ENCODE assay signal across 10 mouse cellular contexts in genomic region chr1:132333201-132333600, GRCm38 (mm10). TPM values are rescaled to one million over a fixed set of nuclear protein-coding genes. Genes with fewer than 3 reads are reported as not detected.
DNase-seq lines count a peak whose midpoint lies in the region; ATAC-seq lines count a peak whose summit lies in the region.
"Had no signal": no experiment of that assay in that cellular context is flagged by ENCODE, and none has a peak within 500 bp of the region (broad histone marks: within the 10 kb centered on the region; RNA-seq: fewer than 3 reads in every experiment).

No protein-coding gene starts in this region.

- H3K4me3 ChIP-seq in heart, embryonic 12.5 days = no peak overlapping the region
- H3K4me3 ChIP-seq in neural tube, embryonic 11.5 days (ENCODE audit: low read depth, low read length) = no peak overlapping the region
- H3K4me3 ChIP-seq in neural tube, embryonic 15.5 days (replicated peaks) = no peak overlapping the region
- no peak overlapping the region for H3K4me3 ChIP-seq in intestine, embryonic 16.5 days (ENCODE audit: low read length)
- H3K4me3 ChIP-seq in midbrain, embryonic 16.5 days (ENCODE audit: low read depth, low read length) = no peak overlapping the region

- peaks cover 13% of the 10 kb centered on the region; the same call in 1 of the 2 replicates for H3K36me3 ChIP-seq in heart, embryonic 12.5 days
- H3K36me3 ChIP-seq in neural tube, embryonic 11.5 days (ENCODE audit: control insufficient read depth, insufficient read depth, low read length) = peaks cover 6% of the 10 kb centered on the region
- peaks cover 9% of the 10 kb centered on the region for H3K36me3 ChIP-seq in neural tube, embryonic 15.5 days
- no peaks in the 10 kb centered on the region for H3K36me3 ChIP-seq in intestine, embryonic 16.5 days (ENCODE audit: control insufficient read depth, insufficient read depth, low read length)
- peaks cover 7% of the 10 kb centered on the region; the same call in 1 of the 2 replicates for H3K36me3 ChIP-seq in midbrain, embryonic 16.5 days (ENCODE audit: control insufficient read depth, insufficient read depth, low read length)

- no peak overlapping the region for H3K9ac ChIP-seq in heart, embryonic 12.5 days
- H3K9ac ChIP-seq in neural tube, embryonic 11.5 days (ENCODE audit: low read length) = no peak overlapping the region; the same call in 1 of the 2 replicates
- H3K9ac ChIP-seq in neural tube, embryonic 15.5 days (replicated peaks) = no peak overlapping the region
- no peak overlapping the region for H3K9ac ChIP-seq in intestine, embryonic 16.5 days (ENCODE audit: low read depth, low read length)
- no peak overlapping the region for H3K9ac ChIP-seq in midbrain, embryonic 16.5 days (ENCODE audit: low read depth, low read length)

- no peaks in the 10 kb centered on the region for H3K27me3 ChIP-seq in heart, embryonic 12.5 days (replicated peaks)
- H3K27me3 ChIP-seq in neural tube, embryonic 11.5 days (ENCODE audit: control insufficient read depth, insufficient read depth, low read length) = no peaks in the 10 kb centered on the region
- H3K27me3 ChIP-seq in neural tube, embryonic 15.5 days (replicated peaks) = no peaks in the 10 kb centered on the region
- no peaks in the 10 kb centered on the region for H3K27me3 ChIP-seq in intestine, embryonic 16.5 days (replicated peaks; ENCODE audit: control insufficient read depth, insufficient read depth, low read length)
- no peaks in the 10 kb centered on the region for H3K27me3 ChIP-seq in midbrain, embryonic 16.5 days (ENCODE audit: control insufficient read depth, insufficient read depth, low read depth, low read length)

- H3K9me3 ChIP-seq in heart, embryonic 12.5 days (replicated peaks) = no peaks in the 10 kb centered on the region
- H3K9me3 ChIP-seq in neural tube, embryonic 11.5 days (ENCODE audit: control insufficient read depth, low read length) = no peaks in the 10 kb centered on the region
- no peaks in the 10 kb centered on the region for H3K9me3 ChIP-seq in neural tube, embryonic 15.5 days (replicated peaks)
- H3K9me3 ChIP-seq in intestine, embryonic 16.5 days (ENCODE audit: control insufficient read depth, low read length) = no peaks in the 10 kb centered on the region
- no peaks in the 10 kb centered on the region for H3K9me3 ChIP-seq in midbrain, embryonic 16.5 days (replicated peaks; ENCODE audit: control insufficient read depth, low read length, poor library complexity, severe bottlenecking)

- no peak for DNase-seq in heart, postnatal 36 days
- no peak for DNase-seq in neural tube, embryonic 11.5 days (ENCODE audit: low spot score)
- no peak for DNase-seq in gastrocnemius, adult 18-20 months (ENCODE audit: low spot score)
- no peak for DNase-seq in lung, postnatal 10 days
- DNase-seq: right cerebral cortex, postnatal 14 days; thymus, adult 2 months had no signal

- WGBS in heart, embryonic 12.5 days = 24% methylated on average over 2 of the region's 2 CpGs
- 0% methylated on average over 2 of the region's 2 CpGs for WGBS in neural tube, embryonic 11.5 days
- 8% methylated on average over 2 of the region's 2 CpGs for WGBS in neural tube, embryonic 15.5 days
- WGBS in intestine, embryonic 16.5 days = 10% methylated on average over 2 of the region's 2 CpGs
- 6% methylated on average over 2 of the region's 2 CpGs for WGBS in midbrain, embryonic 16.5 days

- intact Hi-C loops in heart, postnatal 36 days (cut with DNase I) = loop anchor here (2.0 kb wide), 1 partner anchor 16 kb away; the partner anchor contains the start of gene Nuak2

- H3K4me1 ChIP-seq in heart, embryonic 12.5 days (replicated peaks) = peaks cover 49% of the 10 kb centered on the region
- peaks cover 44% of the 10 kb centered on the region for H3K4me1 ChIP-seq in neural tube, embryonic 11.5 days (ENCODE audit: control insufficient read depth, insufficient read depth, low read length)
- H3K4me1 ChIP-seq in neural tube, embryonic 15.5 days = peaks cover 26% of the 10 kb centered on the region
- H3K4me1 ChIP-seq in intestine, embryonic 16.5 days (ENCODE audit: control insufficient read depth, insufficient read depth, low read length) = peaks cover 31% of the 10 kb centered on the region
- H3K4me1 ChIP-seq in midbrain, embryonic 16.5 days (ENCODE audit: control insufficient read depth, insufficient read depth, low read length) = peaks cover 23% of the 10 kb centered on the region

- no peak for ATAC-seq in heart, embryonic 12.5 days (ENCODE audit: insufficient number of reproducible peaks, low FRiP score)
- 0 out of 2 replicates have a peak, but pooled peaks have one; percentile 4 for ATAC-seq in neural tube, embryonic 11.5 days (ENCODE audit: insufficient read depth, low FRiP score, low TSS enrichment)
- ATAC-seq in neural tube, embryonic 15.5 days (ENCODE audit: low FRiP score) = no peak
- no peak for ATAC-seq in intestine, embryonic 16.5 days
- no peak for ATAC-seq in midbrain, embryonic 16.5 days

- H3K4me2 ChIP-seq in heart, embryonic 12.5 days = peak overlapping the region; percentile 27; the same call in 1 of the 2 replicates
- H3K4me2 ChIP-seq in neural tube, embryonic 11.5 days (ENCODE audit: low read depth) = no peak overlapping the region
- H3K4me2 ChIP-seq in neural tube, embryonic 15.5 days = no peak overlapping the region
- no peak overlapping the region for H3K4me2 ChIP-seq in intestine, embryonic 16.5 days (ENCODE audit: low read depth, low read length)
- no peak overlapping the region for H3K4me2 ChIP-seq in midbrain, embryonic 16.5 days (ENCODE audit: low read length)

- H3K27ac ChIP-seq in heart, embryonic 12.5 days (ENCODE audit: poor library complexity, severe bottlenecking) = no peak overlapping the region
- peak overlapping the region; percentile 87 for H3K27ac ChIP-seq in neural tube, embryonic 11.5 days (ENCODE audit: low read depth, low read length)
- H3K27ac ChIP-seq in neural tube, embryonic 15.5 days (replicated peaks) = no peak overlapping the region
- H3K27ac ChIP-seq in intestine, embryonic 16.5 days (ENCODE audit: low read length) = peak overlapping the region; percentile 66
- H3K27ac ChIP-seq in midbrain, embryonic 16.5 days (ENCODE audit: low read length) = 0 out of 2 replicates have a peak overlapping the region, but pooled peaks have one; percentile 0

RNA-seq across cellular contexts. Expression of gene Nuak2, which starts 17.3 kb away (rescaled TPM):
- 2.6 and 3.1 TPM in 2 replicates for polyA plus RNA-seq in heart, embryonic 12.5 days (2016; fragmentation: Nextera tagmentation; extraction: Ambion mirVana)
- total RNA-seq in heart, postnatal 36 days (2021) = 1 to 10 TPM; 3.7 to 3.8 TPM
- 24.4 and 25.4 TPM in 2 replicates for polyA plus RNA-seq in neural tube, embryonic 11.5 days (2014; fragmentation: Nextera tagmentation; extraction: Ambion mirVana)
- 6.6 and 7.1 TPM in 2 replicates for polyA plus RNA-seq in neural tube, embryonic 15.5 days (2015; fragmentation: Nextera tagmentation; extraction: Ambion mirVana)
- polyA plus RNA-seq in intestine, embryonic 16.5 days (2015; fragmentation: Nextera tagmentation; extraction: Ambion mirVana) = 4.6 and 5.6 TPM in 2 replicates
- polyA plus RNA-seq in midbrain, embryonic 16.5 days (2015; fragmentation: Nextera tagmentation; extraction: Ambion mirVana) = 19.8 and 22.0 TPM in 2 replicates
- total RNA-seq in gastrocnemius, adult 18-20 months (2021) = 1 to 10 TPM in 1 of 2 experiments, under 1 TPM in 1; 0.87 to 1.1 TPM

RNA-seq across cellular contexts. Expression of gene Klhdc8a, which starts 34.8 kb away (rescaled TPM):
- 0.55 and 0.81 TPM in 2 replicates for polyA plus RNA-seq in heart, embryonic 12.5 days (2016; fragmentation: Nextera tagmentation; extraction: Ambion mirVana)
- 10 to 100 TPM; 14.3 to 19.1 TPM for total RNA-seq in heart, postnatal 36 days (2021)
- polyA plus RNA-seq in neural tube, embryonic 11.5 days (2014; fragmentation: Nextera tagmentation; extraction: Ambion mirVana) = 1.3 and 2.5 TPM in 2 replicates
- 7.5 TPM in 2 replicates for polyA plus RNA-seq in neural tube, embryonic 15.5 days (2015; fragmentation: Nextera tagmentation; extraction: Ambion mirVana)
- 0.09 and 0.33 TPM in 2 replicates for polyA plus RNA-seq in intestine, embryonic 16.5 days (2015; fragmentation: Nextera tagmentation; extraction: Ambion mirVana)
- polyA plus RNA-seq in midbrain, embryonic 16.5 days (2015; fragmentation: Nextera tagmentation; extraction: Ambion mirVana) = 8.3 and 10.8 TPM in 2 replicates
- under 1 TPM; 0.27 to 0.36 TPM for total RNA-seq in gastrocnemius, adult 18-20 months (2021)

RNA-seq across cellular contexts. Expression of gene Tmcc2, which starts 57.9 kb away (rescaled TPM):
- 51.1 and 52.9 TPM in 2 replicates for polyA plus RNA-seq in heart, embryonic 12.5 days (2016; fragmentation: Nextera tagmentation; extraction: Ambion mirVana)
- total RNA-seq in heart, postnatal 36 days (2021) = 10 to 100 TPM; 18.2 to 19.7 TPM
- 14.5 and 15.9 TPM in 2 replicates for polyA plus RNA-seq in neural tube, embryonic 11.5 days (2014; fragmentation: Nextera tagmentation; extraction: Ambion mirVana)
- 28.5 and 33.2 TPM in 2 replicates for polyA plus RNA-seq in neural tube, embryonic 15.5 days (2015; fragmentation: Nextera tagmentation; extraction: Ambion mirVana)
- polyA plus RNA-seq in intestine, embryonic 16.5 days (2015; fragmentation: Nextera tagmentation; extraction: Ambion mirVana) = 9.4 and 12.2 TPM in 2 replicates
- polyA plus RNA-seq in midbrain, embryonic 16.5 days (2015; fragmentation: Nextera tagmentation; extraction: Ambion mirVana) = 33.3 and 38.1 TPM in 2 replicates
- 10 to 100 TPM; 36.8 to 41.5 TPM for total RNA-seq in gastrocnemius, adult 18-20 months (2021)

Comparison
In these comparisons a context has a peak if more than half of its experiments do, and no peak if none do; other contexts are left out.
1. H3K27ac ChIP-seq: peak in neural tube, embryonic 11.5 days (single experiment), intestine, embryonic 16.5 days (single experiment) and midbrain, embryonic 16.5 days (single experiment); none in heart, embryonic 12.5 days (single experiment) and neural tube, embryonic 15.5 days (single experiment).